Mouse (Mus musculus): Measurements from ENCODE around the gene Adamtsl1. TPM values are rescaled to one million over a fixed set of nuclear protein-coding genes. Genes with fewer than 3 reads are reported as not detected.

The Adamtsl1 gene
- polyA plus RNA-seq, 1 experiment from 2014 or later, result 0.38 TPM

DNA sequence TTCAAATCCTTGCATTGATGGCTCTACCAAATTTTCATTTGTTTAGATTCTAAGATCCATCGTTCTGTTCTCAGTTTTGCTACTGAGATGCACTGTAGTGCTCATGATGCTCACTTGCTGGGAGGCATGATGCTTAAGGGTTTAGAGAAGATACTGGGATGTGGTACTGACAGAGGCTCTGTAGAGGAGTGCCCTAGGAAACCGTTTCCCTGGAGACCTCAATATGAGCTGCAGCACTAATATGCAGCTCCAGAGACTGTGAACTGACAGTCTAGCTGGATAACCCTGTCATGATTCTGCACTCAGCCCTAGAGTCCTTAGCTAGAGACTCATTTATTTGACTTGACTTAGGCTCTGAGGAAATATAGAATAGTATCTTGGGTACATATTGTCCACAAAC, 756.1 kb downstream of the Adamtsl1 start:
- Histone ChIP-seq H3K27ac (ENCODE audit: low read depth) (no peak overlapping the region), H3K4me3 (ENCODE audit: low read depth, low read length) (no peak overlapping the region), H3K27me3 (ENCODE audit: insufficient read depth, low read length) (no peaks in the 10 kb centered on the region), H3K36me3 (replicated peaks; ENCODE audit: insufficient read depth, low read length) (no peaks in the 10 kb centered on the region), H3K9me3 (ENCODE audit: low read length) (no peaks in the 10 kb centered on the region), H3K4me1 (ENCODE audit: insufficient read depth) (no peaks in the 10 kb centered on the region), H3K4me2 (ENCODE audit: low read depth, low read length) (no peak overlapping the region), H3K9ac (replicated peaks) (no peak overlapping the region)
- DNase-seq, result no peak
- ATAC-seq, result no peak
- WGBS (ENCODE audit: insufficient replicate concordance), result 67% methylated on average over 2 of the region's 2 CpGs
- TF ChIP-seq EP300 (IDR thresholded peaks at IDR 0.05; ENCODE audit: low read depth), result no peak
- no peak for TF ChIP-seq CTCF (IDR thresholded peaks at IDR 0.05; ENCODE audit: low read depth)

DNA sequence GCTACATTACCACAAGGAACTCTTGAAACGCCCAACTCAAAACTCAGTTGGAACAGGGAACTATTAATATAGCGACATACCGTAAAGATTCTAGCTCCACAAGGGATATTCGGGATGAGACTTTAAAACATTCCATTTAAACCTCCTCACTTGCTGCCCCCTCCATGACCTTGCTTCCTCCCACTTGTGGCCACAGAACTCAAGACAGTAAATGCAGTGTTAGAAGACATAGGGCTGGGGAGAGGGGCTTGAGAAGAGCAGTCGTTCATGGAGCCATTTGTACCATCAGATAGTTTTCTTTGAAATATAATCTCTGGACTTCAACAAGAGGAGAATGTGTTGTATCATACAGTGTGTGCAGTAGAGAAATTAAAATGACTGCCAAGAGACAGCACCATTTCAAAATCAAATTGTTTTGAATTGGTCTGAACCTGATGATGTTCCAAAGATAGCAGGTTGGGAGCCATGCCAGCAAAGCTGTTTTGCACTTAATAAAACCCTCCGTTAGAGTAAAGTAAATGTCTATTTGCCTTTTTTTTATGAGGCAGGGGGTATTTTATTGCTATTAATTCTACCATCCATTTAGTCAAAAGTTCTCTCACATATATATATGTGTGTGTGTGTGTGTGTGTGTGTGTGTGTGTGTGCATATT, 759.9 kb downstream of the Adamtsl1 start:
- no peaks in the 10 kb centered on the region for H3K36me3 ChIP-seq (replicated peaks; ENCODE audit: insufficient read depth, low read length)

DNA sequence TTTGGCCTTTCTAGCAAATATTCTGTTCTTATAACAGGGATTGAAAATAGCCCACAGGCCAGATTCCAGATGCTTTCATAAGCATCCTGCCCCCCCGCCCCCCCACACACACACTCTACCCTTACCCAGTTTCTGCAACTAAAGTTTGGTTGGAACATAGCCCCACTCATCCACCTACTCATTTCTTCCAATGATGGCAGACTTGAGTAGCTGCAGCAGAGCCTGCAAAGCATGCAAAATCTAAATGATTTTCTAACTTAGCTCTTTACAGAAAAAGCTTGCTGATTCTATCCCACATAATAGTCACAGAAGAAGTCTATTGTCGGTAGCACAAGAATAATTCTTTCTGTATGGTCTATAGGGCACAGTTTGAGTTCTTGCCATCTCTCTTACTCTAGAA, 760.7 kb downstream of the Adamtsl1 start:
- Histone ChIP-seq H3K4me3 (ENCODE audit: low read depth, low read length) (no peak overlapping the region), H3K36me3 (replicated peaks; ENCODE audit: insufficient read depth, low read length) (no peaks in the 10 kb centered on the region), H3K9me3 (ENCODE audit: low read length) (no peaks in the 10 kb centered on the region), H3K27me3 (ENCODE audit: insufficient read depth, low read length) (no peaks in the 10 kb centered on the region), H3K4me1 (ENCODE audit: insufficient read depth) (no peaks in the 10 kb centered on the region), H3K4me2 (ENCODE audit: low read depth, low read length) (no peak overlapping the region), H3K27ac (ENCODE audit: low read depth) (no peak overlapping the region), H3K9ac (replicated peaks) (no peak overlapping the region)
- WGBS (ENCODE audit: insufficient replicate concordance), result 63% methylated on average over 2 of the region's 2 CpGs
- DNase-seq (no peak), ATAC-seq (no peak)
- TF ChIP-seq EP300 (IDR thresholded peaks at IDR 0.05; ENCODE audit: low read depth), result no peak
- no peak for TF ChIP-seq CTCF (IDR thresholded peaks at IDR 0.05; ENCODE audit: low read depth)

More for the DNA sequence above, 759.9 kb downstream of the Adamtsl1 start:
- H3K27me3 ChIP-seq (ENCODE audit: insufficient read depth, low read length), result no peaks in the 10 kb centered on the region
- no peak overlapping the region for H3K4me3 ChIP-seq (ENCODE audit: low read depth, low read length)
- DNase-seq, result no peak
- no peak overlapping the region for H3K27ac ChIP-seq (ENCODE audit: low read depth)
- no peak overlapping the region for H3K4me2 ChIP-seq (ENCODE audit: low read depth, low read length)
- H3K9me3 ChIP-seq (ENCODE audit: low read length), result no peaks in the 10 kb centered on the region
- no peaks in the 10 kb centered on the region for H3K4me1 ChIP-seq (ENCODE audit: insufficient read depth)
- H3K9ac ChIP-seq (replicated peaks), result no peak overlapping the region
- ATAC-seq, result no peak
- 75% methylated on average over 6 of the region's 6 CpGs for WGBS (ENCODE audit: insufficient replicate concordance)
- TF ChIP-seq CTCF (IDR thresholded peaks at IDR 0.05; ENCODE audit: low read depth), result no peak
- no peak for TF ChIP-seq EP300 (IDR thresholded peaks at IDR 0.05; ENCODE audit: low read depth)

DNA sequence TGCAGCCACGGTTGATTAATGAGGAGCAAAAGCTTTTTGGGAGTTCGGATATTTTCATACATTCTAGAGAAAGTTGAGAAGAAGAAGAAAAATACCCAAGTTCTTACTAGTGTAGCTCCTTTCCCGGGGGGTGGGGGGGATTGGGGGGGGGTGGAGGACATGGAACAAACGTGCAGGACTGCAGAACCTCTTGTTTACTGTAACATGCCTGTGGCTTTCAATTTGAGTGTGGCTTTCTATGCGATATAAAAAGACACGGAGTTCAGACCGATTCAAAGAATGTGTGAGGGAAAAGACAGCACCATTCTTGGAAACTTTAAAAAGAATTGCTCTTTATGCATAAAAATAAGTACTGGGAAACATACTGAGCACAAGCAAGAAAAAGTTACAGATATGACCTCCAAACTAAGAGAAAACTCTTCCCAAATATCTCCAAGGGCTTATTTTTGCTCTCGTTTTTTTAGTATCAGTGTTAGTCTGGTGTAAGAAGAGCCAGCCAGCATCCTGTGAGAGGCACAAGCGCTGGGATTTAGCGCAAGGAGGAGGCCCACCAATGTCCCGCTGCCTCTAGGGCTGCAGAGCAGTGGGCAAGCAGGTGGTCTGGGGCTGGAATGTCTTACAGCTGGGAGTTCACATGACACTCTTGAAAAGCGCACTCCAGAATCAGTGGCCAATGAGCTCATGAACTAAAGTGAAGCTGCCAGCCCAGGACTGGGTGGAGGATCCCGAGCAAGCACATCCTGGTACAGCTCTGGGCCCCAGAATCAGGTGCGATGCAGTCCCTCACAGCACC, 762.2 kb downstream of the Adamtsl1 start:
- H3K36me3 ChIP-seq (replicated peaks; ENCODE audit: insufficient read depth, low read length), result no peaks in the 10 kb centered on the region
- no peaks in the 10 kb centered on the region for H3K4me1 ChIP-seq (ENCODE audit: insufficient read depth)
- H3K9ac ChIP-seq (replicated peaks), result no peak overlapping the region
- ATAC-seq, result no peak
- H3K27me3 ChIP-seq (ENCODE audit: insufficient read depth, low read length), result no peaks in the 10 kb centered on the region
- H3K4me3 ChIP-seq (ENCODE audit: low read depth, low read length), result no peak overlapping the region
- WGBS (ENCODE audit: insufficient replicate concordance), result 67% methylated on average over 14 of the region's 14 CpGs
- TF ChIP-seq CTCF (IDR thresholded peaks at IDR 0.05; ENCODE audit: low read depth) (no peak), EP300 (IDR thresholded peaks at IDR 0.05; ENCODE audit: low read depth) (no peak)
- no peak overlapping the region for H3K4me2 ChIP-seq (ENCODE audit: low read depth, low read length)
- DNase-seq, result no peak
- no peaks in the 10 kb centered on the region for H3K9me3 ChIP-seq (ENCODE audit: low read length)
- H3K27ac ChIP-seq (ENCODE audit: low read depth), result no peak overlapping the region

DNA sequence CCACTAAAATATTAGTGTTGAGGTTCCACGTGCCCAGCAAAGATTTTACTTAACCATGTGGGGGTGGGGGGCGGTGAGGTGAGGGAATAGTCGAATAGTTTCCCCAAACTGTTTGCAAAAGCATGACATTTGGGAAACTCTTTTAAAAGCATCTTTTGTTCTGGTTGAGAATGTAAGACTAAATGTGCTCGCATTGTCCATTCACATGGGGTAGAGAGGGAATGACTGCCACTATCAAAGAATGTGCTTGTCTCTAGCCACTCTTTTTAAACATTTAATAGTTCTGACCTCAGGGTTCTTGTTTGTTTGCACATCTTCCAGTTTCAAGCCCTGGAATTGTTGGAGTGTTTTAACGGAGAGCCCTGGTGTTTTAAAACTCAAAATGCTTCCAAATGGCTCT, 764.6 kb downstream of the Adamtsl1 start:
- Histone ChIP-seq H3K4me3 (ENCODE audit: low read depth, low read length) (no peak overlapping the region), H3K9ac (replicated peaks) (no peak overlapping the region), H3K27me3 (ENCODE audit: insufficient read depth, low read length) (no peaks in the 10 kb centered on the region), H3K36me3 (replicated peaks; ENCODE audit: insufficient read depth, low read length) (no peaks in the 10 kb centered on the region), H3K9me3 (ENCODE audit: low read length) (no peaks in the 10 kb centered on the region), H3K4me2 (ENCODE audit: low read depth, low read length) (no peak overlapping the region), H3K4me1 (ENCODE audit: insufficient read depth) (no peaks in the 10 kb centered on the region), H3K27ac (ENCODE audit: low read depth) (no peak overlapping the region)
- DNase-seq (no peak), ATAC-seq (no peak)
- WGBS (ENCODE audit: insufficient replicate concordance), result 64% methylated on average over 5 of the region's 5 CpGs
- TF ChIP-seq EP300 (IDR thresholded peaks at IDR 0.05; ENCODE audit: low read depth) (no peak), CTCF (IDR thresholded peaks at IDR 0.05; ENCODE audit: low read depth) (no peak)

DNA sequence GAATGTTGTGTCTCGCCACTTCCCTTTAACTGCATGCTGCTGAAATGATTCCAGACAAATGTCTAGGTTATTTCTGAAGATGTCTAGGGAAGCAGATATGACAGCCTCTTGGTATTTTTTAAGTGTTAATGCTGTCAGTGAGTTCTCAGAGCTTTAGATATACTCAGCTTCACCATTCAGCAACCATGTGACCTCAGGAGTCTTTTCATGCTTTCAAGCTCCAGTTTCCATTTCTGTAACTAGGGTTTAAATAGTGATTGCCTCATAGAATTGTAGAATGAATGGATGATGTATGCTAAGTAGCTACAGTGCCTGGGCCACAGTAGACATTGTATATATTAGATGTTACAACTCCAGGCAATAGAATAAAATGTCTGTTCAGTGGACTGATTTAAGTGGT, 772.6 kb downstream of the Adamtsl1 start:
- Histone ChIP-seq H3K27me3 (ENCODE audit: insufficient read depth, low read length) (no peaks in the 10 kb centered on the region), H3K4me3 (ENCODE audit: low read depth, low read length) (no peak overlapping the region), H3K9me3 (ENCODE audit: low read length) (no peaks in the 10 kb centered on the region), H3K9ac (replicated peaks) (no peak overlapping the region), H3K27ac (ENCODE audit: low read depth) (no peak overlapping the region), H3K4me1 (ENCODE audit: insufficient read depth) (no peaks in the 10 kb centered on the region), H3K36me3 (replicated peaks; ENCODE audit: insufficient read depth, low read length) (no peaks in the 10 kb centered on the region), H3K4me2 (ENCODE audit: low read depth, low read length) (no peak overlapping the region)
- ATAC-seq (no peak), DNase-seq (no peak)
- WGBS (ENCODE audit: insufficient replicate concordance), result 65% methylated on average over 1 of the region's 1 CpGs
- TF ChIP-seq EP300 (IDR thresholded peaks at IDR 0.05; ENCODE audit: low read depth) (no peak), CTCF (IDR thresholded peaks at IDR 0.05; ENCODE audit: low read depth) (no peak)

Measured in liver, postnatal 0 days (tissue).